Mouse (Mus musculus) hindbrain, embryonic 16.5 days (tissue): ENCODE data around the gene Gpr165. TPM values are rescaled to one million over a fixed set of nuclear protein-coding genes. Genes with fewer than 3 reads are reported as not detected.
A peak's percentile ranks its signal among the peaks of the same experiment; 100 is the strongest.

Source experiments
- ATAC-seq: fragments of 200-750 bp; cut with Nextera tagmentation; 2 replicates; pipeline ENCODE4 v1.8.0; 2017; ENCODE audit warnings: moderate TSS enrichment, moderate library complexity
- H3K27ac ChIP-seq: fragments of 300-500 bp; sonication (generic); 2 replicates; pipeline ENCODE4 v1.5.1; 2014; ENCODE audit warnings: low read depth, mild to moderate bottlenecking, control low read depth, low read length, moderate library complexity
- H3K27me3 ChIP-seq: fragments of 300-500 bp; sonication (generic); replicated peaks from 2 replicates; pipeline ENCODE4 v1.6.1; 2014; ENCODE audit warnings: low read length; ENCODE audit not compliant: control insufficient read depth, insufficient read depth
- H3K36me3 ChIP-seq: fragments of 300-500 bp; sonication (generic); 2 replicates; pipeline ENCODE4 v1.6.1; 2014; ENCODE audit warnings: mild to moderate bottlenecking, low read length, moderate library complexity, mixed read lengths; ENCODE audit not compliant: control insufficient read depth, insufficient read depth
- H3K4me1 ChIP-seq: fragments of 300-500 bp; sonication (generic); 2 replicates; pipeline ENCODE4 v1.6.1; 2014; ENCODE audit warnings: low read depth, low read length; ENCODE audit not compliant: control insufficient read depth, insufficient read depth
- H3K4me2 ChIP-seq: fragments of 300-500 bp; sonication (generic); 2 replicates; pipeline ENCODE4 v1.6.1; 2014; ENCODE audit warnings: mild to moderate bottlenecking, low read length, control low read depth, moderate library complexity
- H3K4me3 ChIP-seq: fragments of 300-500 bp; sonication (generic); 2 replicates; pipeline ENCODE4 v1.5.1; 2014; ENCODE audit warnings: mild to moderate bottlenecking, low read length, control low read depth, moderate library complexity
- H3K9ac ChIP-seq: fragments of 300-500 bp; sonication (generic); 2 replicates; pipeline ENCODE4 v1.6.1; 2014; ENCODE audit warnings: low read depth, mild to moderate bottlenecking, control low read depth, low read length, moderate library complexity
- H3K9me3 ChIP-seq: fragments of 300-500 bp; sonication (generic); 2 replicates; pipeline ENCODE4 v1.6.1; 2014; ENCODE audit warnings: mild to moderate bottlenecking, low read length, moderate library complexity; ENCODE audit not compliant: control insufficient read depth
- WGBS: fragments of 180-500 bp; shearing (Covaris S2); extraction: QIAGEN DNeasy Blood & Tissue Kit; methylation state at CpG from one replicate; pipeline ENCODE4 v1.1.7; 2014; 5-methylcytosine and 5-hydroxymethylcytosine counted together
- polyA plus RNA-seq: library from polyadenylated mRNA; unstranded; fragments of >200 nt; fragmentation: Nextera tagmentation; extraction: Ambion mirVana; gene quantifications from 2 replicates; pipeline ENCODE4 v1.2.1, GENCODE M21; 2015

The Gpr165 gene
- polyA plus RNA-seq = 9.4 and 10.5 TPM in 2 replicates

- Histone ChIP-seq H3K27ac (peak within 1 kb of the TSS; percentile 29), H3K36me3 (no peaks in the 10 kb centered on the region), H3K4me1 (no peaks in the 10 kb centered on the region), H3K4me2 (peak within 1 kb of the TSS; percentile 42), H3K27me3 (no peaks in the 10 kb centered on the region), H3K9ac (peak within 1 kb of the TSS; percentile 62), H3K4me3 (peak within 1 kb of the TSS; percentile 44), H3K9me3 (no peaks in the 10 kb centered on the region)
- peak; percentile 100 for ATAC-seq
- 18% methylated on average over 14 of the region's 16 CpGs for WGBS
Observed at GRCm38 (mm10) chrX:96712907-96713774, at the start of gene Gpr165. Gpr165 (plus strand) TSS chrX:96713441.

- WGBS = 58% methylated on average over 1 of the region's 1 CpGs
- H3K4me3 ChIP-seq = no peak overlapping the region
- no peak overlapping the region for H3K27ac ChIP-seq
- H3K9me3 ChIP-seq = no peaks in the 10 kb centered on the region
- no peak for ATAC-seq
- H3K9ac ChIP-seq = no peak overlapping the region
- H3K4me2 ChIP-seq = no peak overlapping the region
- no peaks in the 10 kb centered on the region for H3K4me1 ChIP-seq
- no peaks in the 10 kb centered on the region for H3K36me3 ChIP-seq
- no peaks in the 10 kb centered on the region for H3K27me3 ChIP-seq
Observed at GRCm38 (mm10) chrX:96674871-96675270, 38.4 kb upstream of the Gpr165 start.
